In genomic region chr9:61381063-61381408, GRCm38 (mm10) we compare ENCODE assay signal across 12 mouse cellular contexts. TPM values are rescaled to one million over a fixed set of nuclear protein-coding genes. Genes with fewer than 3 reads are reported as not detected.
DNase-seq lines count a peak whose midpoint lies in the region; ATAC-seq and TF ChIP-seq lines count a peak whose summit lies in the region.
"Had no signal": no experiment of that assay in that cellular context is flagged by ENCODE, and none has a peak within 500 bp of the region (broad histone marks: within the 10 kb centered on the region; RNA-seq: fewer than 3 reads in every experiment).

No protein-coding gene starts in this region.

- intact Hi-C loops in heart, adult 2 months (cut with DNase I) = loop anchor here (10.0 kb wide), 1 partner anchor 514 kb away; no protein-coding TSS in a partner anchor
- intact Hi-C loops in left cerebral cortex, postnatal 10 days (cut with DNase I) = no loop called here

- TF ChIP-seq EP300 in heart, adult 2 months (IDR thresholded peaks at IDR 0.05; ENCODE audit: insufficient read depth, low read depth, low read length) = no peak
- TF ChIP-seq EP300 in lung, postnatal 0 days (IDR thresholded peaks at IDR 0.05) = peak; percentile 53

- H3K27me3 ChIP-seq in heart, embryonic 13.5 days (replicated peaks) = peaks cover 87% of the 10 kb centered on the region
- H3K27me3 ChIP-seq in heart, adult 2 months (ENCODE audit: control insufficient read depth, insufficient read depth, low read length) = no peaks in the 10 kb centered on the region
- H3K27me3 ChIP-seq in lung, postnatal 0 days (replicated peaks; ENCODE audit: insufficient read depth, low read length) = no peaks in the 10 kb centered on the region
- H3K27me3 ChIP-seq in hindbrain, postnatal 0 days (ENCODE audit: insufficient read depth, low read length) = no peaks in the 10 kb centered on the region

- no peak for DNase-seq in heart, adult 2 months
- DNase-seq in lung, postnatal 0 days (ENCODE audit: low spot score) = peak; percentile 65
- DNase-seq in lung, postnatal 10 days = no peak
- no peak for DNase-seq in hindbrain, postnatal 0 days (ENCODE audit: low spot score)
- no peak for DNase-seq in spleen, postnatal 36 days (ENCODE audit: low spot score in 2 of 2)
- DNase-seq in left cerebral cortex, postnatal 10 days (ENCODE audit: extremely low spot score in 1 of 2, low spot score in 2 of 2) = no peak
- no peak for DNase-seq in right cerebral cortex, postnatal 36 days (ENCODE audit: low spot score in 2 of 2)
- DNase-seq: B cell, adult 2 months; kidney, adult 11 months; layer of hippocampus, adult 9-11 months; liver had no signal

- no peaks in the 10 kb centered on the region for H3K79me2 ChIP-seq in heart, adult 2 months (replicated peaks; ENCODE audit: control insufficient read depth, insufficient read depth, low read length)

- peaks cover 31% of the 10 kb centered on the region for H3K36me3 ChIP-seq in heart, embryonic 13.5 days
- H3K36me3 ChIP-seq in heart, adult 2 months (ENCODE audit: control insufficient read depth, insufficient read depth, low read length) = no peaks in the 10 kb centered on the region; the same call in 1 of the 2 replicates
- H3K36me3 ChIP-seq in lung, postnatal 0 days (ENCODE audit: insufficient read depth, low read length) = no peaks in the 10 kb centered on the region
- H3K36me3 ChIP-seq in hindbrain, postnatal 0 days (ENCODE audit: insufficient read depth, low read length) = no peaks in the 10 kb centered on the region

- no peak for TF ChIP-seq POLR2A in heart, adult 2 months (IDR thresholded peaks at IDR 0.05; ENCODE audit: insufficient read depth, low read depth, low read length)

- peak overlapping the region; percentile 50 for H3K4me2 ChIP-seq in heart, embryonic 13.5 days
- no peak overlapping the region for H3K4me2 ChIP-seq in lung, postnatal 0 days (replicated peaks; ENCODE audit: low read depth, low read length)
- peak overlapping the region; percentile 3; the same call in 1 of the 2 replicates for H3K4me2 ChIP-seq in hindbrain, postnatal 0 days (ENCODE audit: low read depth, low read length)

- WGBS in heart, embryonic 13.5 days = 27% methylated on average over 2 of the region's 2 CpGs
- 47% methylated on average over 2 of the region's 2 CpGs for whole genome bisulfite sequencing in heart, adult 2 months
- 48% methylated on average over 2 of the region's 2 CpGs for WGBS in lung, postnatal 0 days
- 42% methylated on average over 2 of the region's 2 CpGs for WGBS in hindbrain, postnatal 0 days

- H3K4me3 ChIP-seq in heart, embryonic 13.5 days = no peak overlapping the region
- H3K4me3 ChIP-seq in heart, adult 2 months = no peak overlapping the region
- H3K4me3 ChIP-seq in lung, postnatal 0 days (ENCODE audit: low read depth, low read length) = no peak overlapping the region
- H3K4me3 ChIP-seq in hindbrain, postnatal 0 days (ENCODE audit: low read length) = no peak overlapping the region

- H3K4me1 ChIP-seq in heart, embryonic 13.5 days = peaks cover 89% of the 10 kb centered on the region
- peaks cover 11% of the 10 kb centered on the region for H3K4me1 ChIP-seq in heart, adult 2 months (ENCODE audit: control insufficient read depth, insufficient read depth, low read length)
- H3K4me1 ChIP-seq in lung, postnatal 0 days (ENCODE audit: insufficient read depth, low read depth, low read length) = peaks cover 28% of the 10 kb centered on the region; the same call in 1 of the 2 replicates
- H3K4me1 ChIP-seq in hindbrain, postnatal 0 days (ENCODE audit: insufficient read depth, low read length) = peaks cover 72% of the 10 kb centered on the region

- H3K9me3 ChIP-seq in heart, embryonic 13.5 days = no peaks in the 10 kb centered on the region
- H3K9me3 ChIP-seq in lung, postnatal 0 days (ENCODE audit: low read length) = no peaks in the 10 kb centered on the region
- H3K9me3 ChIP-seq in hindbrain, postnatal 0 days (ENCODE audit: low read length) = no peaks in the 10 kb centered on the region

- 0 out of 2 replicates have a peak overlapping the region, but pooled peaks have one; percentile 9 for H3K27ac ChIP-seq in heart, embryonic 13.5 days (replicated peaks)
- H3K27ac ChIP-seq in heart, adult 2 months = no peak overlapping the region
- no peak overlapping the region for H3K27ac ChIP-seq in lung, postnatal 0 days (ENCODE audit: low read length)
- H3K27ac ChIP-seq in hindbrain, postnatal 0 days = no peak overlapping the region

- no peak for TF ChIP-seq CTCF in heart, adult 2 months (IDR thresholded peaks at IDR 0.05)
- TF ChIP-seq CTCF in lung, postnatal 0 days (IDR thresholded peaks at IDR 0.05) = no peak
- TF ChIP-seq CTCF in hindbrain, postnatal 0 days (IDR thresholded peaks at IDR 0.05; ENCODE audit: low read depth) = no peak

- peak; percentile 33; the same call in 1 of the 2 replicates for ATAC-seq in heart, embryonic 13.5 days (ENCODE audit: extremely low read depth, insufficient number of reproducible peaks, low FRiP score, low TSS enrichment)
- peak; percentile 37; the same call in 1 of the 2 replicates for ATAC-seq in lung, postnatal 0 days
- no peak for ATAC-seq in hindbrain, postnatal 0 days

- no peak overlapping the region for H3K9ac ChIP-seq in heart, embryonic 13.5 days
- no peak overlapping the region for H3K9ac ChIP-seq in heart, adult 2 months (ENCODE audit: low read depth, low read length)
- H3K9ac ChIP-seq in lung, postnatal 0 days (replicated peaks; ENCODE audit: low read depth) = no peak overlapping the region
- no peak overlapping the region for H3K9ac ChIP-seq in hindbrain, postnatal 0 days (replicated peaks; ENCODE audit: low read length)

RNA-seq across cellular contexts. Expression of gene Tle3, which starts 8.9 kb away (rescaled TPM):
- 7.3 and 9.1 TPM in 2 replicates for polyA plus RNA-seq in heart, embryonic 13.5 days (2015; fragmentation: Nextera tagmentation; extraction: Ambion mirVana)
- 10 to 100 TPM; 16.5 to 16.8 TPM for total RNA-seq in heart, adult 2 months (2021)
- 15.7 and 16.6 TPM in 2 replicates for polyA plus RNA-seq in heart, adult 2 months (2012; rRNA removed)
- 16.2 and 16.3 TPM in 2 replicates for polyA plus RNA-seq in lung, postnatal 0 days (2015; fragmentation: Nextera tagmentation; extraction: Ambion mirVana)
- total RNA-seq in hindbrain, postnatal 0 days (2014; rRNA removed) = 74.1 and 81.3 TPM in 2 replicates
- 15.5 and 17.7 TPM in 2 replicates for polyA plus RNA-seq in hindbrain, postnatal 0 days (2015; fragmentation: Nextera tagmentation; extraction: Ambion mirVana)
- total RNA-seq in left cerebral cortex, postnatal 10 days (2021) = 10 to 100 TPM; 80.8 to 92.7 TPM
